Mouse (Mus musculus) liver, adult 2 months (tissue): Measurements from ENCODE around the gene Pde5a.

Experiments used
- CTCF ChIP-seq: fragments of 200-500 bp; IDR thresholded peaks from 2 replicates; pipeline ENCODE4 v1.5.1; 2011; ENCODE audit warnings: low read depth, low read length, control low read depth
- POLR2A ChIP-seq: fragments of 200-500 bp; IDR thresholded peaks from 2 replicates; pipeline ENCODE4 v1.6.1; 2011; ENCODE audit warnings: low read length, control low read depth; ENCODE audit not compliant: insufficient read depth; ENCODE audit errors: extremely low read depth

DNA sequence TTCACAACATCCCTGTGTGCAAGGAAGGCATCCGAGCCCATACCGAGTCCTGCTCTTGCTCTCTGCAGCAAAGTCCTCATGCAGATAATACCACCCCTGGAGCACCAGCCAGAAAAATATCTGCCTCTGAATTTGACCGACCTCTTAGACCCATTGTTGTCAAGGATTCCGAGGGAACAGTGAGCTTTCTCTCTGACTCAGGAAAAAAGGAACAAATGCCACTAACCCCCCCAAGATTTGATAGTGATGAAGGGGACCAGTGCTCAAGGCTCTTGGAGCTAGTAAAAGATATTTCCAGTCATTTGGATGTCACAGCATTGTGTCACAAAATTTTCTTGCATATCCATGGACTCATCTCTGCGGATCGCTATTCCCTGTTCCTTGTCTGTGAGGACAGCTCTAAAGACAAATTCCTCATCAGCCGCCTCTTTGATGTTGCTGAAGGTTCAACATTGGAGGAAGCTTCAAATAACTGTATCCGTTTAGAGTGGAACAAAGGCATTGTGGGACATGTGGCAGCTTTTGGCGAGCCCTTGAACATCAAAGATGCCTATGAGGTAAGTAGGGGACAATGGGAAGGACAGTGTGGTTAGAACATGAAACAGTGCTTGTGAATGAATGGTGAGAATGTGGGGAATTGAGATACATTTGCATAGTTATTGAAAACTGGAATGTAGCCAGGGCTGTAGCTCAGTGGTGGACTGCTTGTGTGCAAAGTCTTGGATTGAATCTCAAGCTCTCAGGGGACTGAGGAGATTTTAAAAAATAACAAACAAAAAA is 19.4 kb downstream of the Pde5a start:
- TF ChIP-seq CTCF (no peak), POLR2A (no peak)
